Mouse (Mus musculus) heart, embryonic 10.5 days (tissue): ENCODE data around the gene Sgk1. TPM values are rescaled to one million over a fixed set of nuclear protein-coding genes. Genes with fewer than 3 reads are reported as not detected.
A peak's percentile ranks its signal among the peaks of the same experiment; 100 is the strongest.

Source experiments
- DNase-seq: peaks from one replicate; pipeline ENCODE4 v3.0.0-alpha.2; 2017; ENCODE audit warnings: low spot score
- H3K27ac ChIP-seq: fragments of 300-500 bp; sonication (generic); 2 replicates; pipeline ENCODE4 v1.5.1; 2016; ENCODE audit warnings: mild to moderate bottlenecking
- H3K27me3 ChIP-seq: fragments of 300-500 bp; sonication (generic); 2 replicates; pipeline ENCODE4 v1.6.1; 2016; ENCODE audit warnings: mild to moderate bottlenecking; ENCODE audit not compliant: poor library complexity, insufficient read depth, severe bottlenecking
- H3K36me3 ChIP-seq: fragments of 300-500 bp; sonication (generic); 2 replicates; pipeline ENCODE4 v1.6.1; 2016; ENCODE audit warnings: mild to moderate bottlenecking, moderate library complexity
- H3K4me1 ChIP-seq: fragments of 300-500 bp; sonication (generic); 2 replicates; pipeline ENCODE4 v1.6.1; 2016; ENCODE audit warnings: mild to moderate bottlenecking
- H3K4me3 ChIP-seq: fragments of 300-500 bp; sonication (generic); 2 replicates; pipeline ENCODE4 v1.5.1; 2016; ENCODE audit warnings: mild to moderate bottlenecking, moderate library complexity
- H3K9me3 ChIP-seq: fragments of 300-500 bp; sonication (generic); 2 replicates; pipeline ENCODE4 v1.6.1; 2016; ENCODE audit warnings: mild to moderate bottlenecking, moderate library complexity
- WGBS: fragments of 180-500 bp; shearing (Covaris S2); methylation state at CpG from one replicate; pipeline ENCODE4 v1.1.7; 2016; 5-methylcytosine and 5-hydroxymethylcytosine counted together
- polyA plus RNA-seq: library from polyadenylated mRNA; unstranded; fragments of >200 nt; fragmentation: Nextera tagmentation; extraction: Ambion mirVana; gene quantifications from 2 replicates; pipeline ENCODE4 v1.2.1, GENCODE M21; 2016

The Sgk1 gene
- polyA plus RNA-seq, 1 experiment from 2014 or later = 20.5 TPM

DNA sequence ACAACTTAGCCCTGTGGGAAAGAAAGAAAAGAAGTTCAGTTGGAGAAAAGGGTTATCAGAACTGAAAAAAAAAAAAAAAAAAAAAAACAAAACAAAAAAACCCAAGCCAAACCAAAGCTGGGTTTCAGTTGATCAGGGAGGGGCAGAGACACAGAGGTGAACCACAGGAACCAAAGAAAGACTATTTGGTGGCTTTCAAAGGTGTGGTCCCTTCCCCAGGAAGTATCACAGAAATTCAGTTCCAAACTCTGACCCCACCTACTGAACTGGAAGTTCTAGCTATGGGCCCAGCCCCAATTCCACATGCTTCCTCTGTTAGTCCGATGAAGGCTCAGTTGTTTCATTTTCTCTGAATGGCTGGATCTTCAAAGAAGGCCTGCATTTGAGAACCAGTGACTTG, 26.7 kb downstream of the Sgk1 start:
- no peaks in the 10 kb centered on the region for H3K9me3 ChIP-seq
- H3K4me1 ChIP-seq = no peaks in the 10 kb centered on the region
- no peak for DNase-seq
- H3K27ac ChIP-seq = no peak overlapping the region
- no peaks in the 10 kb centered on the region for H3K27me3 ChIP-seq
- no peaks in the 10 kb centered on the region for H3K36me3 ChIP-seq
- 84% methylated on average over 1 of the region's 1 CpGs for WGBS
- H3K4me3 ChIP-seq = no peak overlapping the region

DNA sequence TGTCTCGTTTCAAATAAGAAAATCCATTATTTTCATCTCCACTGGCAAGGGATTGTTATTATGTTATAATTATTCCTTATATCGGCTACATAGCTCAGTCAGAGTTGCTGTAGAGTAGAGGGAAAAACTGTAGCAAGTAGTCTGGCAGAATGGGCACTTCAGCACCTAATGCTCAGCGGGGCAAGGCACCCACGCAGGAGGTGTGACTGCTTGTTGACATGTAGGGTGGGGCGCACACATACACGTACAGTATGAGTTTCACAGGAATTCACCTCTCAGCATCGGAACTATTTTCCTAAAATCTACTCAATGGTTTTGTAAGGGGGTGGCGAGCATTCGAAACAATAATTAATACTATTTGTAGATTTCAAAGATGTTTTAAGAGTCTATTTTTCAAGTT, 28.4 kb downstream of the Sgk1 start:
- no peak overlapping the region for H3K4me3 ChIP-seq
- no peak overlapping the region for H3K27ac ChIP-seq
- no peaks in the 10 kb centered on the region for H3K9me3 ChIP-seq
- no peaks in the 10 kb centered on the region for H3K36me3 ChIP-seq
- WGBS = 90% methylated on average over 9 of the region's 9 CpGs
- 0 out of 2 replicates have a peak, but pooled peaks cover 3% of the 10 kb centered on the region for H3K4me1 ChIP-seq
- no peaks in the 10 kb centered on the region for H3K27me3 ChIP-seq
- DNase-seq = no peak

DNA sequence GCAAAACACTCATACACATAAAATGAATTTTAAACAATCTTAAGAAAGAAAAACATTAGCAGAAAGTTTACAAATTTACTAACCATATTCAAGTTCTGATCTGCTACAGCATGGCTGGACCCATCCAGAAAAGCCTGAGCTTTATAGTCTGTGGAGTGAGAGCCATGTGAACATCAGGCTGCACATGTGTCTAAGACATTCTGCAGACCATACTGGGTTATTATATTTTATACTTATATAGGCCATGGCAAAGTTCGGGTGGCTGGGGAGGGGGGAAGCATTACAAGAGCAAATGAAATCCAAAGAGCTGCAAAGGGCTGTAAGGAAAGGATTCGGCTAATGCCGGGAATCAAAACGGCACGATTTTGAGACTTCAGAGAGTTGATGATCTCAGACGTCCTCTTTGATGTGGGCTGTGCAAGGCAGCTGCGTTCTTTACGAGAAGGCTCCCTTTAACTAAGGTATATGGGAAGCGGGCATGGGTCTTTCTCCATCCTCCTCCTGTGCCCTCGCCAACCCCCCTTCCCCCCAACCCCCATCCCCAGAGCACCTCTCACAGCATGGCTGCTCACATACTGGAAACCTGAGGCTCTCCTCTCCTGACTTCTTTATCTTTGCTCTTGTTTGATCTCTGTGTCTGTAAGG, 29.4 kb downstream of the Sgk1 start:
- Histone ChIP-seq H3K36me3 (no peaks in the 10 kb centered on the region), H3K27ac (no peak overlapping the region), H3K9me3 (no peaks in the 10 kb centered on the region), H3K27me3 (no peaks in the 10 kb centered on the region), H3K4me3 (no peak overlapping the region), H3K4me1 (0 out of 2 replicates have a peak, but pooled peaks cover 6% of the 10 kb centered on the region)
- WGBS = 68% methylated on average over 10 of the region's 10 CpGs
- no peak for DNase-seq

DNA sequence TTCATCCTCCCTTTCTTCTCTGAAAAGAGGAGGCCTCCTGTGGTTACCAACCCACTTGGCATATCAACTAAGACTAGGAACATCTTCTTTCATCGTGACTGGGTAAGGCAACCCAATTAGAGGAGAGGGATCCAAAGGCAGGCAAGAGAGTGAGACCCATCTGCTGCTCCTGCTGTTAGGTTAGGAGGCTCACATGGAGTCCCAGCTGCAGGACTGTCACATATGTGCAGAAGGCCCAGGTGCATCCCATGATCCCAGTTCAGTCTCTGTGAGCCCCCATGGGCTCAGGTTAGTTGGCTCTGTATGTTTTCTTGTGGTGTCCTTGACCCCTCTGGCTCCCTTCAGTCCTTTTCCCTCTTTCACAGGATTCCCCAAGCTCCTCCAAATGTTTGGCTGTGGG, 32.8 kb downstream of the Sgk1 start:
- 31% methylated on average over 1 of the region's 1 CpGs for WGBS
- H3K27ac ChIP-seq = no peak overlapping the region
- H3K4me1 ChIP-seq = peaks cover 16% of the 10 kb centered on the region
- no peaks in the 10 kb centered on the region for H3K27me3 ChIP-seq
- DNase-seq = no peak
- no peaks in the 10 kb centered on the region for H3K36me3 ChIP-seq
- H3K4me3 ChIP-seq = no peak overlapping the region
- no peaks in the 10 kb centered on the region for H3K9me3 ChIP-seq

DNA sequence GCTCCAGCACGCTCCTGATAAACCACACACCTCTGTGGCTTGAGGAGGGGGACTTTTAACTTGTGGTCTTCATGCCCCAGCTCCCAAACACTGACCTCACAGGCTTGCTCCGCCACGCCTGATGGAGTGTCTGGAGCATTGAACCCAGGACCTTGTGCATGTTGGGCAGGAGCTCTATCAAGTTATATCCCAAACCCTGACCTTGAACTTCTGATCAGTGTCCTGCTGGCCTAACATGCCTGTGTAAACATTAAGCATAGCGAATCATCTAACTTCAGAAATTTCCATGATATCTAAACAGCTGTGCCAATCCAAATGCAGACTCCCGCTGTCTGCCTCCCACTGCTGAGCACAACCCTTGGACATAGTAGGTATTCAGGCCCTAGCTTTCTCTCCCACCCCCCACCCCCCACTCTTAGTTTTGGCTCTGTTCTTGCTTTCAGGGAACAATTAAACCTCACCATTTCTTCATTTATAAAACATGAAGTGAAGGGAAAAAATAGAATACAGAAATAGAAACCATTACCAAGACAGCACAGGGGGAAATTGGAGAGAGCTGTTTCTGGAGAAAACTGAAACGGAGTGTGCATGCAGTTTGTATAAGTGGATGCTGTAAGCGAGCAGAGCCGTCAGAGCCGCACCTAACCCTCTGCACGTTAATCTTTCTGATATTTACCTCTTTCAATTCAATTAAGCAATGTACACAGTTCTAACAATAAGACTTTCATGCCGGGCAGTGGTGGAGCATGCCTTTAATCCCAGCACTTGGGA, 34.5 kb downstream of the Sgk1 start:
- no peaks in the 10 kb centered on the region for H3K27me3 ChIP-seq
- H3K27ac ChIP-seq = no peak overlapping the region; the same call in 1 of the 2 replicates
- H3K9me3 ChIP-seq = no peaks in the 10 kb centered on the region
- DNase-seq = peak; percentile 30
- no peak overlapping the region for H3K4me3 ChIP-seq
- peaks cover 26% of the 10 kb centered on the region for H3K4me1 ChIP-seq
- WGBS = 87% methylated on average over 11 of the region's 11 CpGs
- H3K36me3 ChIP-seq = no peaks in the 10 kb centered on the region

DNA sequence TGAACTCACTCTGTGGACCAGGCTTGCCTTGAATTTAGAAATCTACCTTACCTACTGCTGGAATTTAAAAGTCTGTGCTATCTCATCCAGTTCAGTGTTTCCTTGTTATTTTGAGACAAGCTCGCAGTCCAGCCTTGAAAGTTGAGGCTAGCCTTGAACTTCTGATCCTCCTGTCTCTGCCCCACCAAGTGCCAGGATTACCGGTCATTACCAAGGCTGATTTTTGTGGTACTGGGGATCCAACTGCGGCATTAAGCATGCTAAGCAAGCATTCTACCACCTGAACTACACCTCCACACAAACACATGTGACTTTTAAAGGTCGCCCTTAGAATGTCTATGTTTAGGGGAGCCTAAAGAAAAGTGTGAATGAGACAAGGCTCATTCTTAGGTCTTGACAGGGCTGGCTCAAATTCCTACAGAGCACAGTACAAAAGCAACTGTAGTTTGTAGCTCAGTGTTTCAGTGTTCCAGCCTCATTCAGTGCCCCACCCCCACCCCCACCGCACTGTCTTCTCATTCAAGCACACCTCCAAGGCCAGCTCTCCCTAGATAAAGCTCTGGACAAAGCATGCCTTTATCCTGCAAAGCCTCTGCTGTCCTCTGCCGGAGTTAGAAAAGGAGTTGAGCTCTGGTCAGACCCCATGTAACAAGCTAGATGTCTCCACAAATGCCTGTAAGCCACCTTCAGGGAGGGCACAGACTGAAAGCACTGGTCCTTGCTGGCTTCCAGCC, 36.2 kb downstream of the Sgk1 start:
- WGBS = 61% methylated on average over 6 of the region's 6 CpGs
- Histone ChIP-seq H3K27ac (peak overlapping the region; percentile 75), H3K36me3 (no peaks in the 10 kb centered on the region), H3K4me3 (no peak overlapping the region), H3K27me3 (no peaks in the 10 kb centered on the region), H3K9me3 (no peaks in the 10 kb centered on the region), H3K4me1 (peaks cover 35% of the 10 kb centered on the region)
- peak; percentile 77 for DNase-seq

DNA sequence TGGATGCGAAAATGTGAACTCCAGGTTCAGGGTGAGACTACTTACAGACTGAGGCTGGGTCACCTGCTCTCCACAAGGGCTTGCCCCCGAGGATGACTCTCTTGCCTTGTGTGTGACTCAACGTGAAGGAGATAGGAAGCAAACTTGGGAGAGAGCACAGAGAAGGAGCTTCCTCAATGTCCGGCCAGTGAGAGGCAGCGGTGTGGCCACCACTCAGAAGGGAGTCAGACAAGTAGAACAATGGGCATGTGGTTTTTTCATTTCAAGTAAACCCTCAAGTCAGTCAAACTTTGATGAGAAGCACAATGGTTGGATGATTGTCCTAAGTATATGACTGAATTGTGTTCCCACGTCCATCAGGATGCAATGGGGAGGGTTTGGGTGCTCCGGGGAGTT, 36.8 kb downstream of the Sgk1 start:
- WGBS = 68% methylated on average over 7 of the region's 7 CpGs
- Histone ChIP-seq H3K4me3 (no peak overlapping the region), H3K4me1 (peaks cover 40% of the 10 kb centered on the region), H3K27ac (peak overlapping the region; percentile 75), H3K36me3 (no peaks in the 10 kb centered on the region), H3K27me3 (no peaks in the 10 kb centered on the region), H3K9me3 (no peaks in the 10 kb centered on the region)
- no peak for DNase-seq

DNA sequence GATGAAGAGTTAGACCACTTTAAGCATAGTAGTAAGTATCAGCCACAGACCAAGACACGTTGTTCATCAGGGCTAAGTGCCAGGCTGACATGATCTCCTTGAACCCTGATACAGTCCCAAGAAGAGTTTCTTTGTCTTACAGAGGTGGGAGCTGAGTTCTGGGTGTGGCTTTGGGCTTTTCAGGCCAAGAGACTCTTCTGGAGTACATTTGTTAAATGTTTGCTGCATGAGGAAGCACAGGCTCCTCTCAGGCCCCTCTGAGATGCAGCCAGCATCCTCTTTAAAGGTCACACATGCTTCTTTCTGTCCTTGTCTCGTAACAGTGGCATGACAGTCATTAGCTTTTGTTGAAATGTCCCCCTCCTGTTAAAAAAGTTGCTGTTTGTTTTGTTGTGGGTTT, 38.6 kb downstream of the Sgk1 start:
- Histone ChIP-seq H3K27me3 (no peaks in the 10 kb centered on the region), H3K4me1 (peaks cover 38% of the 10 kb centered on the region), H3K4me3 (no peak overlapping the region), H3K27ac (no peak overlapping the region), H3K36me3 (no peaks in the 10 kb centered on the region), H3K9me3 (no peaks in the 10 kb centered on the region)
- WGBS = 53% methylated on average over 2 of the region's 2 CpGs
- DNase-seq = no peak

DNA sequence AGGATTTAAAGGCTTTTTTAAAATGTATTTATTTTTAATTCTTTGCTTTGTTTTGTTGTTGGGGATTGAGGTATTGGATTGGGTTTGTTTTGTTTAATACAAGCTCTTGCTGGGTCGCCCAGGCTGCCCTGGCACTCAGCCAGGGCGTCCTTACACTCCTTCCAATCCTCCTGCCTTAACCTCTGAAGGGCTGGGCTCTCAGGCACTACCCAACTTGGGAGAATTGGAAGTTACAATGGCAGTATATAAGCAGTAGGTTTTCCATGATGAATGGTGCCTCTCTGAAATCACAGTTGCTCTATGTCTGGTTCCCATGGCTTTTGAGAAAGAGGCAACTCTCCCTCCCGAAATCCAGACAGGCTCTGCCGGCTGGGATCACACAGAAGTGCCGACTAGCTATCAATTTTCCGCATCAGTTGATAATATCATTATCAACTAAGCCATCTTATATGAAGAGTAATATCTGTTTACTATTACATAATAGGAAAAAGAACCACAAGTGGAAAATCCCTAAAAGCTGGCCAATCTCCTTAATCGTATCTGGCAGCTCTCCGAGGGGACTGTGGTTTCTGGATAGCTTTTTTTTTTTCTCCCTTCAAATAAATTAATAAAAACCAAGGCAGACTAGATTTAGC, 40.8 kb downstream of the Sgk1 start:
- Histone ChIP-seq H3K9me3 (no peaks in the 10 kb centered on the region), H3K4me3 (no peak overlapping the region), H3K4me1 (peaks cover 46% of the 10 kb centered on the region), H3K36me3 (no peaks in the 10 kb centered on the region), H3K27ac (peak overlapping the region; percentile 77; the same call in 1 of the 2 replicates), H3K27me3 (no peaks in the 10 kb centered on the region)
- 66% methylated on average over 8 of the region's 8 CpGs for WGBS
- DNase-seq = no peak

DNA sequence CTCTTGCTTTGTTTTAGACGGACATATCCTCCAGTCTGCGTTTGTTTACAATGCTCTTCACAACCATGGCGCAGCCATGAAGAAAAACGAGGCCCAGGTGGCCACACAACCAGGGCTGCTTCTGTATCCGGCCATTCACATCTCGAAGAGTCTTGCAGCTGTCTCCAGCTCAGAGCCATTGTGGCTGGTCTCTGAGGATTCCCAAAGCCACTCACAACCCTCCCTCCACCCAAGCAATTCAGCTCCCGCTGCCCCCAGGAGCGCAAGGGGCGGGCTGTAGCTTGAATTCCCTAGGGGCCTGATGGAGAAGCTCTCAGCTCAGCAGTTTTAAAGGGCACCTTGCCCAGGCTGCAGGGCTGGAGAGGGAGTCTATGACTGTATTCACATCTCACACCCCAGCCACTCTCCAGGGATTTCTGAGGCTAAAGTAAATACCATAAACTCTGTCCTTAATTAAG, 41.5 kb downstream of the Sgk1 start:
- Histone ChIP-seq H3K27ac (peak overlapping the region; percentile 77), H3K36me3 (no peaks in the 10 kb centered on the region), H3K9me3 (no peaks in the 10 kb centered on the region), H3K27me3 (no peaks in the 10 kb centered on the region), H3K4me1 (peaks cover 46% of the 10 kb centered on the region), H3K4me3 (peak overlapping the region; percentile 33; the same call in 1 of the 2 replicates)
- no peak for DNase-seq
- 19% methylated on average over 9 of the region's 9 CpGs for WGBS

DNA sequence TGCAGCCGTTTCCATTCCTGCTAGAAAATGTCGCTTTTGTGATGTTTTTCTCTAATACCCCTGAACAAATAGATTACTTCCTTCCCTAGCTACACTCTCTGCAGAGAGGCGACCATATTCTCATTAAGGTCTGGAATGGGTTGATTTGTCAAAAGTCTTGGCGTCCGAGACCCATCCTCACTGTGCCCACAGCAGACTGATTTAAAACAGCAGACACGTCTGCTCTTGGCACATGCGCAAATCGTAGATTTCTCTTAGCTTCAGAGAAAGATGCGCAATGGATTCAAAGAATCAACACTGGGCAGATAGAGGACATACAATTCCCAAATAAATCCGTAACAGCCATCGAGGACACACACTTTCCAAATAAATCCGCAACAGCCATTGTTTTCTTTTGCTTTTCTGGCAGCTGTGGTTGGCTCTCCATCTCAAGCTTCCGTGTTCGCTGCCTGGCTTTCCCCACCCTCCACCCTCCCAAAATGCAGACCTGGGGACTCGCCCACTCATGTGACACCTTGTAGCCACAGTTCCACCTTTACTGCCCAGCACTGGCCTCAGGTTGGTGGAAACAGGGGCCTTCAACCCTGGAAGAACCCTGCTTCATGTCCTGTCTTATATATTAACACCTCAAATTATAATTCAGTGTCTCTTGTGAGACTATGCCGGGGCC, 42.2 kb downstream of the Sgk1 start:
- no peak for DNase-seq
- 80% methylated on average over 16 of the region's 16 CpGs for WGBS

DNA sequence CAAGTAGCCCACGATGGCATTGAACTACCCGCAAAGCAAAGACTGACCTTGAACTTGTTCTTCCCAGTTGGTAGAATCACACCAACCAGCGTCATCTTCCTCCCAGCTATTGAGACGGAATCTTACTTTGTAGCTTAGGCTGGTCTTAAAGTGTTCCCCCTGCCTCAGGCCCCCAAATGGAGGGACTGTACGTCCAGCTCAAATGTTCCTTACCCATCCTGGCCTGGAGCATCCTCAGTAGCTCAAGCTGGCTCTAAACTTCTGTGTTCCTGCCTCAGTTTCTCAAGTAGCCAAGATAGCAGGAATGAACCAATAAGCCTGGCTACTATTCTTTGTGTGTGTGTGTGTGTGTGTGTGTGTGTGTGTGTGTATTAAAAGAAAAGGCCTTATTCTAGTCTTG, 45.0 kb downstream of the Sgk1 start:
- Histone ChIP-seq H3K36me3 (no peaks in the 10 kb centered on the region), H3K27ac (no peak overlapping the region), H3K4me3 (no peak overlapping the region), H3K27me3 (no peaks in the 10 kb centered on the region), H3K9me3 (no peaks in the 10 kb centered on the region), H3K4me1 (peaks cover 29% of the 10 kb centered on the region)
- DNase-seq = peak; percentile 55
- 60% methylated on average over 5 of the region's 5 CpGs for WGBS

More for the DNA sequence above, 42.2 kb downstream of the Sgk1 start:
- no peak overlapping the region for H3K4me3 ChIP-seq
- no peaks in the 10 kb centered on the region for H3K36me3 ChIP-seq
- peaks cover 42% of the 10 kb centered on the region for H3K4me1 ChIP-seq
- no peaks in the 10 kb centered on the region for H3K27me3 ChIP-seq
- peak overlapping the region; percentile 77 for H3K27ac ChIP-seq
- no peaks in the 10 kb centered on the region for H3K9me3 ChIP-seq
